Mouse (Mus musculus) stomach, embryonic 15.5 days (tissue): Measurements from ENCODE around the gene Olfr985. TPM values are rescaled to one million over a fixed set of nuclear protein-coding genes. Genes with fewer than 3 reads are reported as not detected.

Source experiments
- ATAC-seq: fragments of 200-750 bp; cut with Nextera tagmentation; 2 replicates; pipeline ENCODE4 v1.8.0; 2017; ENCODE audit warnings: low read depth, moderate number of reproducible peaks, moderate TSS enrichment; ENCODE audit not compliant: insufficient read depth, low FRiP score
- H3K27ac ChIP-seq: fragments of 300-500 bp; sonication (generic); 2 replicates; pipeline ENCODE4 v1.5.1; 2015; ENCODE audit warnings: mild to moderate bottlenecking, inconsistent platforms
- H3K27me3 ChIP-seq: fragments of 300-500 bp; sonication (generic); replicated peaks from 2 replicates; pipeline ENCODE4 v1.6.1; 2015; ENCODE audit warnings: inconsistent platforms
- H3K36me3 ChIP-seq: fragments of 300-500 bp; sonication (generic); 2 replicates; pipeline ENCODE4 v1.6.1; 2015; ENCODE audit warnings: inconsistent platforms
- H3K4me1 ChIP-seq: fragments of 300-500 bp; sonication (generic); 2 replicates; pipeline ENCODE4 v1.6.1; 2015; ENCODE audit warnings: inconsistent platforms
- H3K4me2 ChIP-seq: fragments of 300-500 bp; sonication (generic); 2 replicates; pipeline ENCODE4 v1.6.1; 2015; ENCODE audit warnings: mild to moderate bottlenecking, inconsistent platforms
- H3K4me3 ChIP-seq: fragments of 300-500 bp; sonication (generic); replicated peaks from 2 replicates; pipeline ENCODE4 v1.5.1; 2015; ENCODE audit warnings: inconsistent platforms
- H3K9ac ChIP-seq: fragments of 300-500 bp; sonication (generic); 2 replicates; pipeline ENCODE4 v1.6.1; 2015; ENCODE audit warnings: inconsistent platforms
- H3K9me3 ChIP-seq: fragments of 300-500 bp; sonication (generic); 2 replicates; pipeline ENCODE4 v1.6.1; 2016; ENCODE audit warnings: inconsistent platforms
- WGBS: fragments of 180-500 bp; shearing (Covaris S2); methylation state at CpG from one replicate; pipeline ENCODE4 v1.1.7; 2015; 5-methylcytosine and 5-hydroxymethylcytosine counted together
- polyA plus RNA-seq: library from polyadenylated mRNA; unstranded; fragments of >200 nt; fragmentation: Nextera tagmentation; extraction: Ambion mirVana; gene quantifications from 2 replicates; pipeline ENCODE4 v1.2.1, GENCODE M21; 2015

Gene Olfr985
- not detected in 2 replicates for polyA plus RNA-seq

DNA sequence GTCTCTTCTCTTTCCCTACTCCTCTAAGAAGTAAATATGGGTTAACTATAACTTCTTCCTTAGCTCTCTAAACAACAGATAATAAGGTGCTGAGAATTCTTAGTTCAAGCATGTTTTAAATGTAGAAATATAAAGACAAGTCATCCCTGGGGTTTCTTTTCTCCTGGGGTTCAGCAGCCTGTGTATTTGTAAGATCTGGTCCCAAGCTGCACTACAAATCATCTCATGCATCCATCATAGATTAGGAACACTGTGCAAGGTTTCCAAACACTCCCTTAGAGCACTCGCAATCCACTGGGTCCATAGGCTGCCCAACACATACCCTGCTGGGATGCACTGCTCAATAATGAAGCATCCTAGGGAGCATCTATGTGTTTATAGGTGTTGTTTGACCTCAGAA, at the start of gene Olfr985:
Olfr985 (minus strand) TSS at position 101 of the 400 bp plus-strand sequence.
- no peak within 1 kb of the TSS for H3K4me2 ChIP-seq
- no peaks in the 10 kb centered on the region for H3K36me3 ChIP-seq
- ATAC-seq, result no peak
- H3K9me3 ChIP-seq, result no peaks in the 10 kb centered on the region
- H3K27me3 ChIP-seq, result no peaks in the 10 kb centered on the region
- no peaks in the 10 kb centered on the region for H3K4me1 ChIP-seq
- 82% methylated on average over 1 of the region's 1 CpGs for WGBS
- no peak within 1 kb of the TSS for H3K27ac ChIP-seq
- H3K9ac ChIP-seq, result no peak within 1 kb of the TSS
- no peak within 1 kb of the TSS for H3K4me3 ChIP-seq

DNA sequence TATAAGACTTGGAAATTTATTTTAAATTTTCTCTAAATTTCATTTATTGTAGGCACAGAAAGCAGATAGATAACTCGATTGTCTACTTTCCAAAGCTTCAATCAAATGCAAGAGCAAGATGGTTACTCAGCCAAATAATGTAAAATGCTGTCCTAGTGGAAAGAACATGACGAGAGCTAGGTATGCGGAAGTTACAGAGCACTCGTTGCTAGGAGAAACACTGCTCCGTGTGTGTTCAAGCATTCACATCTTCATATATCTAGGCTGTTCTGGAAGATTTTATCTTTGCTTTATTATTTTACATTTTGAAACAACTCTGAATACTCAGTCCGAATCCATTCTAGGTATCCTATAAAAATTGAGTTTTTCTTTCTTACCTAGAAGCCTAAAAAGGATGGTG, 47.0 kb upstream of the Olfr985 start:
- no peak overlapping the region for H3K4me3 ChIP-seq
- H3K27me3 ChIP-seq, result no peaks in the 10 kb centered on the region
- no peaks in the 10 kb centered on the region for H3K36me3 ChIP-seq
- no peaks in the 10 kb centered on the region for H3K9me3 ChIP-seq
- H3K9ac ChIP-seq, result no peak overlapping the region
- H3K4me2 ChIP-seq, result no peak overlapping the region
- no peaks in the 10 kb centered on the region for H3K4me1 ChIP-seq
- ATAC-seq, result no peak
- WGBS, result 79% methylated on average over 6 of the region's 6 CpGs
- no peak overlapping the region for H3K27ac ChIP-seq

DNA sequence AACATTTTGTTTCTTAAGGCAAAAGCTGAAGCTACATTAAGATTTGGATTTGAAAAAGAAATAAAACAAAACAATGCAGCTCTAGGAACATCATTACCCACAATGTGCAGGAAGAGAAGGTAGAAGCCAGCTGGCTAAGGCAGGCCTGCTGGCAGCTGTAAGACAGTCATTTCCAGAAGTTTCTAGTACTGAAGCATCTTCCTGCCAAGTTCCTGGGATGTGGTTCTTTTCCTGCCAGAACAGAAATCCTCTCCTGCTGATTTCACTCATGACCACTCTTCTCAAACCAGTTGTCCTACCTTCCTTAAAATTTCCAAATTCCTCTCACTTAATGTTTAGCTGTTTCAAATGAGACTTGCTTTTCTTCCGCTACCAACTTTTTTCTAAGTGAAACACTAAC, 36.5 kb upstream of the Olfr985 start:
- Histone ChIP-seq H3K4me2 (no peak overlapping the region), H3K27ac (no peak overlapping the region), H3K9ac (no peak overlapping the region), H3K9me3 (no peaks in the 10 kb centered on the region), H3K4me3 (no peak overlapping the region), H3K36me3 (no peaks in the 10 kb centered on the region), H3K4me1 (no peaks in the 10 kb centered on the region), H3K27me3 (no peaks in the 10 kb centered on the region)
- no peak for ATAC-seq
- 86% methylated on average over 1 of the region's 1 CpGs for WGBS

DNA sequence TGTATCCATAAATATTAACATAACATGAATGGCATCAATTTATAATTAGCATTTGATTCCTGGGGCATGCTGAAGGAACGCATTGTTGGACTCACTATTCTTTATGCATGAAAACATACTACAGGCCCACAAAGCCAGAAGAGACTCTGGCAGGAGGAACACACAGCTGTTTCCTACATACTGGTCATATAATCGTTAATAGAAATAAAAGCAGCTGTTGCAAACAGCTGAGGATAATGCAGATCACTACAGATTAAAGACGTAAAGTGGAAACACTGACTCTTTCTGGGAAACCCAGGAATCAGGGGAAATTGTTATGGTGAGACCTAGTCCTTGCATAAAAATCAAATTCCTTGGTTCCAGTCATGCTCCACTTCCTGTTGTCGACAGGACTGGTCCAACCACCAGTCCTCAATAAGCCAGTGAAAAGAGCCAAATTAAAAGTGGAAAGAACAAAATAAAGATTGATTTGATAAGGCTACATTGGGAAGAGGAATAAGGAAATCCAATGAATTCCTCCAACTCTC, 25.2 kb upstream of the Olfr985 start:
- Histone ChIP-seq H3K9me3 (no peaks in the 10 kb centered on the region), H3K27ac (no peak overlapping the region), H3K9ac (no peak overlapping the region), H3K4me3 (no peak overlapping the region), H3K36me3 (no peaks in the 10 kb centered on the region), H3K4me1 (no peaks in the 10 kb centered on the region), H3K27me3 (no peaks in the 10 kb centered on the region), H3K4me2 (no peak overlapping the region)
- 66% methylated on average over 4 of the region's 4 CpGs for WGBS
- no peak for ATAC-seq

DNA sequence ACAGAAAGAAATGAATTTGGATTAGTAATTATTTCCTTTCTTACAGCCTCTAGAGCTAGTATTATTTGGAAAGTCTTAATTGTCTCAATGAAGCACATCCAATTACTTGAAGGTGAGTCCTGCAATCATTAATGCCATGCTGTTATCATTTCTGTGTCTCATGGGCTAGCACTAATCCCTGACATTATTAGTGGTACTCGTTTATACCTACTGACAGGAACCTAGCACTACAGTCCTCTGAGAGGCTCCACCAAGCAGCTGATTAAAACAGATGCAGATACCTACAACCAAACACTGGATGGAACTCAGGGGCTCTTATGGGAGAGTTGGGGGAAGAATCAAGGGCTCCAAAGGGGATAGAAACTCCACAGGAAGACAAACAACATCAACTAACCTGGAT, 11.6 kb upstream of the Olfr985 start:
- H3K9me3 ChIP-seq, result no peaks in the 10 kb centered on the region
- WGBS, result 69% methylated on average over 1 of the region's 1 CpGs
- no peak overlapping the region for H3K27ac ChIP-seq
- no peak overlapping the region for H3K4me2 ChIP-seq
- H3K9ac ChIP-seq, result no peak overlapping the region
- H3K27me3 ChIP-seq, result no peaks in the 10 kb centered on the region
- H3K4me1 ChIP-seq, result no peaks in the 10 kb centered on the region
- no peaks in the 10 kb centered on the region for H3K36me3 ChIP-seq
- no peak overlapping the region for H3K4me3 ChIP-seq
- no peak for ATAC-seq

DNA sequence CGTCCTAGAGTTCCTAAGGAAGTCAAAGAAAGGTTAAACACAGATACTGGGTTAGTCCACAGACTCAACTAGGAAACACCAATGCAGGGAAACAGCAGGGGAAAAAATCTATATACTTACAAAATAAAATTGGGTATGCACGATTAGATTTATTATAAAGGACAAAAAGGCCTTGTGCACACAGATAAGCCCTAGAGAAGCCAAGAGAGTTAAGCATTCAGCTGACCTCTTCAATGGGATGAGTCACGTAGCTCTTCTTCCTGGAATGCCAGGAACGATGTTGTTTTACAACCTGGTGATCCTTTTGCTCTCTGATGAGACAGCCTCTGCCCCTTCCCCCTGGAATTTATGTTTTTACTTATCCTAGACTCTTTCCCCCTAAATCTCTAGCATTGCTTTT, 9.5 kb upstream of the Olfr985 start:
- Histone ChIP-seq H3K27ac (no peak overlapping the region), H3K27me3 (no peaks in the 10 kb centered on the region), H3K4me3 (no peak overlapping the region), H3K9me3 (no peaks in the 10 kb centered on the region), H3K9ac (no peak overlapping the region), H3K36me3 (no peaks in the 10 kb centered on the region), H3K4me2 (no peak overlapping the region), H3K4me1 (no peaks in the 10 kb centered on the region)
- WGBS, result 55% methylated on average over 4 of the region's 4 CpGs
- no peak for ATAC-seq

DNA sequence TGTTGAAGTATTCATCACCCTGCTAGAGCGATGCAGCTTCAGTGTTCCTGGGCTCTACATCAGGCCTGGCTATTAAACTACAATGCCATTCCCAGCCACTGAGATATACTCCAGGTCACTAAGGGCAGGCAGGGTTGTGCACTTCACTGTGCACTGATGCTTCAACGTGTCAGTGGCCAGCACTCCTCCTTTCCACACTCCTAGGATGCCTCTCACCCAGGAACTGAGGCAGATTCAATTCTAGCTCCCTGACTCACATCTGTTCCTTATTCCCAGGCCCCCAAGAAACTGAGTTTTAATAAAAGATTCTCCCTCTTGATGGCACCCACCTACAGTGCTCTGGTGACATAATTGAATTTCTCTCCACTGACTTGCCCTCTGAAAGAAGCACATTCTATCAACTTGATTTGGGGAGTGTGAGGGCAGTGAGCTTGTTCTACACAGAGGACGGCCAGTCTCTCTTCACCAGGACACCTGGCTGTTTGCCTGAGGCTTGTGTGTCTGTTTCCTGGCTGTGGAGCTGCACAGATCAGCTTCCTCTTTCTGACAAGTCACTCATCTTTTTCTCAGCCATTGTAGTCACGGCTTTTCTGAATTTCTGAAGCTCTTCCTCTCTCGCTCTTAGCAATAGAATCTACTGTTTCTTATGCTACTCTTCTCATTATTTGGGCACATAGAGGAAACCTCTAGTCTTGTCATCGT, 7.2 kb upstream of the Olfr985 start:
- no peak overlapping the region for H3K4me3 ChIP-seq
- no peaks in the 10 kb centered on the region for H3K9me3 ChIP-seq
- H3K27me3 ChIP-seq, result no peaks in the 10 kb centered on the region
- WGBS, result 70% methylated on average over 6 of the region's 6 CpGs
- H3K4me1 ChIP-seq, result no peaks in the 10 kb centered on the region
- H3K27ac ChIP-seq, result no peak overlapping the region
- no peak for ATAC-seq
- no peak overlapping the region for H3K4me2 ChIP-seq
- H3K9ac ChIP-seq, result no peak overlapping the region
- H3K36me3 ChIP-seq, result no peaks in the 10 kb centered on the region

DNA sequence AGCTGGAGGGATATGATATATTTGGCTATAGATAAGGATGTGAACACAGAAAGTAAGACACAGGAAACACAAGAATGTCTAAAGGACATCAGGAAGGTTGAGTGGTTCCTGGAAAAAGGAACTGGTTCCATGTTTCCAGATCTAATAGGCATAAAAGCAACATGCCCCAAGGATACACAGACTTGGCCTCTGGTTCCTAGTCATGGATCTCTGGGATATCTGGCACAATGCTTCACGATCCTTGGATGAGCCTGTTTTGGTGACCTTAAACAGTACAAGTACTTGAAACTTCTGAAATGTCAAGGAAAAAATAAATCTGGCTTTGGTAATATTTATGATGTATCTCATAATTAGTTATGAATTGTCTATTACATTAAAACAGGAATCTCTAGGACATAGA, 572 bp upstream of the Olfr985 start:
- ATAC-seq, result no peak
- Histone ChIP-seq H3K27me3 (no peaks in the 10 kb centered on the region), H3K4me1 (no peaks in the 10 kb centered on the region), H3K9ac (no peak overlapping the region), H3K4me2 (no peak overlapping the region), H3K27ac (no peak overlapping the region), H3K9me3 (no peaks in the 10 kb centered on the region), H3K36me3 (no peaks in the 10 kb centered on the region), H3K4me3 (no peak overlapping the region)
- 83% methylated on average over 1 of the region's 1 CpGs for WGBS

DNA sequence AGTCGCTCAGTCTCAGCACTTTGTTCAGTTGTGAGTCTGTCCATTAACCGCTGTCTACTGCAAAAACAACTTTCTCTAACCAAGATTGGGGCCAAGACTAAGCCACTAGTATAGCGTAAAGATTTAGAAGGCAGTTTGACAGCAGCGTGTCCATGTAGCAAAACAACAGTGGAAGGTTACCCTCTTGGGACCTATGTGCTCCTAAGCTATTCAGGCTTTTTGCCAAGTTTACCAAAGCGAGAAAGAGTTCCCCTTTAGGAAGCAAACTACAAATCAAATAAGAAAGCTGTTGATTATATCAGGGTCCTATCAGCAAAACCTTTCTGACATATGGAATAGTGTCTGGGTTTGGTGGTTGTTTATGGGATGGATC, 12.7 kb downstream of the Olfr985 start:
- Histone ChIP-seq H3K9me3 (no peaks in the 10 kb centered on the region), H3K36me3 (no peaks in the 10 kb centered on the region), H3K27ac (peak overlapping the region; percentile 51), H3K27me3 (no peaks in the 10 kb centered on the region), H3K4me2 (peak overlapping the region; percentile 13), H3K4me1 (0 out of 2 replicates have a peak, but pooled peaks cover 6% of the 10 kb centered on the region), H3K4me3 (no peak overlapping the region), H3K9ac (no peak overlapping the region)
- WGBS, result 68% methylated on average over 5 of the region's 5 CpGs
- no peak for ATAC-seq

DNA sequence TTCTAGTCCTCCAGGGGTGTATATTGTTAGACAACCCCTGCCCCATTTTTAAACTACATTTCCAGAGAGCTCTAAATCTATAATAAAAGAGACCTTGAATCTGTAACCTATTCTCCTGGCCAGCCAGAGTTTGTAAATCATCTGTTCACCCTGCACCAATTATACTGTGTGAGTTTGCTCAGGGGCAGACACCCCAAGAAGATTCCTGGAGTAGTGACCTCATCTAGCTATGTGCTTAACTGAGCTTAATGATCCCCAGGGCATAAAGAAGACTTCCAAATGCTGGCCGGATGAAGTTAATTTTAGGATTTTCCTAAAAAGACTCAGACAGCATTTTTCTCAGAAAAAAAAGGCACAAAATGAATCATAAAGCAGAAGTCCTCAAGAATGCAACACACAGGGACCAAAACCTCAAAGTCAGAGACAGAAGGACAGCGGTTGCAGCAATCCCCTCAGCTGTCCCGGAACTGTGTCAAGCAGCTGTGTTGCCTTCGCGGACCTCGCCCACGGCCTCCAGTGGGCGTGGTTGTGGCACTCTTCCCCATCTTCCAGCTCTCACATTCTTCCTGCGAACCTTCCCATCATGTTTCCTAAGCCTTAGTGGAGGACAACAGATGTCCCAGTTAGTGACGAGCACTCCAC, 13.2 kb downstream of the Olfr985 start:
- WGBS, result 37% methylated on average over 10 of the region's 10 CpGs
- ATAC-seq, result no peak

DNA sequence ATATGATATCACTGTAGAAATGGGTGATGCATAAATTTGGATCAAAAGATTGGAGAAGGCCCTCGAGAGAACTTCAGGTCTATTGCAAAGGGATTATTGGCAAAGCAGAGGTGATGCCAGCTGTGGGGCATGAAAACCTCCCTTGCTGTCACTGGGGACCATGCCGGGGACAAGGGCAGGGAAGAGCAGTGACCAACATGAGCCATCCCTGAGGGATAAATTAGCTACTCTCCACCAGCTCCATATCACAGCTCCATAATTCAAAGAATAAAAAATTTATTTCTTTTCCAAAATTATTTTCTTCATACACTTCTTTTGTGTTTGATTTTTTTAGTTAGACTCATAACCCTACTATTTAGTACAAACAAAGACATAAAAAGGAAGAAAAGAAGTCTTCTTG, 15.9 kb downstream of the Olfr985 start, which contains the start of gene Olfr984:
Olfr984 (minus strand) TSS at position 101 of the 400 bp plus-strand sequence.
- Histone ChIP-seq H3K9ac (no peak within 1 kb of the TSS), H3K27me3 (no peaks in the 10 kb centered on the region), H3K9me3 (no peaks in the 10 kb centered on the region), H3K36me3 (no peaks in the 10 kb centered on the region), H3K4me2 (no peak within 1 kb of the TSS), H3K4me1 (0 out of 2 replicates have a peak, but pooled peaks cover 6% of the 10 kb centered on the region), H3K27ac (no peak within 1 kb of the TSS), H3K4me3 (no peak within 1 kb of the TSS)
- WGBS, result 83% methylated on average over 2 of the region's 2 CpGs
- ATAC-seq, result no peak

More for the DNA sequence above, 13.2 kb downstream of the Olfr985 start:
- Histone ChIP-seq H3K4me3 (no peak overlapping the region), H3K27ac (peak overlapping the region; percentile 51), H3K9ac (no peak overlapping the region), H3K4me1 (0 out of 2 replicates have a peak, but pooled peaks cover 6% of the 10 kb centered on the region), H3K4me2 (peak overlapping the region; percentile 13), H3K36me3 (no peaks in the 10 kb centered on the region), H3K9me3 (no peaks in the 10 kb centered on the region), H3K27me3 (no peaks in the 10 kb centered on the region)

DNA sequence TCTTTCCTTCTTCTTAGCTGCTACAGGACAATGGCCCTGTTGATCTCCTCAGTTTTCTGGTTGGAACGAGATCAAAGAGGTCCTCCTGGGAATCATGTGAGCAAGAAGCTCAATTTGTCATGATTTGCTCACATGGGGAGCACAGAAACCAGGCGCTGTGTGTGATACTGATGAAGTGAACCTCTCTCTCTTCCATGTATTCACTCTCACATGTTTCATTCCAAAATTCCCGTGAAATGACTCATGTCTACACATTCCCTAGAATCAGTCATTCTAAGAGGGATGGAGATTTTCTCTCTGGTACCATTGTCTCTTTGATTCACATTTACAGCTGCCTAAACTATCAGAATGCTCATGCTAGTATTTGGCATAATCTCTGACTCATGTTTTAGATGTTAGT, 35.2 kb downstream of the Olfr985 start:
- 69% methylated on average over 3 of the region's 3 CpGs for WGBS
- Histone ChIP-seq H3K9me3 (no peaks in the 10 kb centered on the region), H3K9ac (no peak overlapping the region)

More for the DNA sequence above, 35.2 kb downstream of the Olfr985 start:
- H3K27ac ChIP-seq, result no peak overlapping the region
- no peak for ATAC-seq
- H3K4me3 ChIP-seq, result no peak overlapping the region
- no peak overlapping the region for H3K4me2 ChIP-seq
- no peaks in the 10 kb centered on the region for H3K27me3 ChIP-seq
- no peaks in the 10 kb centered on the region for H3K36me3 ChIP-seq
- no peaks in the 10 kb centered on the region for H3K4me1 ChIP-seq
